Mouse (Mus musculus) neural tube, embryonic 10.5 days (tissue): ENCODE measurements around the gene Sept9.
"Not testable (repeated sequence)": the region's sequence is repeated elsewhere in the genome, so short reads cannot be mapped to it uniquely, and the experiment has no call there.

Source experiments
- DNase-seq: peaks from one replicate; pipeline ENCODE4 v3.0.0-alpha.2; 2017; ENCODE audit warnings: low spot score; ENCODE audit errors: extremely low spot score

The Sept9 gene

GRCm38 (mm10) chr11:117325468-117326139, 126.1 kb downstream of the Sept9 start:
- no peak for DNase-seq

- DNase-seq, result no peak
Observed at GRCm38 (mm10) chr11:117326140-117326725, 126.8 kb downstream of the Sept9 start.

GRCm38 (mm10) chr11:117326867-117327600, 127.6 kb downstream of the Sept9 start:
- no peak for DNase-seq

DNA sequence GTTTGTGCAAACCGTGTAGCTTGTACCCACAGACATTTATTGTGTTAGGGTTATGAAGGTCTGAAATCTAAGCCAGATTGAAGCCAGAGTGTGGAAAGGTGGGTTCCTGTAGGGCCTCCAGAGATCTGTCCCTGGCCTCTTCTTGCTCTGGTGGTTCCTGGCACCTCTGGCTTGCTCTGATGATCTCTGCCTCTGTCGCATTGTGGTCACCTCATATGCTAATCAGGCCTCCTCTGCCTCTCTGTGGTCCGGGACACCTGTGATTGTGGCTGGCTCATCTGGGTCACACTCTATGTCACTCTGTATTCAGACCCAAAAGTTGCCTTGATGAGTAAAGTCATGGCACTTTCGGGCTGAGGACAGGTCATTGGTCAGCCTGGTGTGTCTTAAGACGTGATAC, 128.2 kb downstream of the Sept9 start:
- DNase-seq, result no peak

DNA sequence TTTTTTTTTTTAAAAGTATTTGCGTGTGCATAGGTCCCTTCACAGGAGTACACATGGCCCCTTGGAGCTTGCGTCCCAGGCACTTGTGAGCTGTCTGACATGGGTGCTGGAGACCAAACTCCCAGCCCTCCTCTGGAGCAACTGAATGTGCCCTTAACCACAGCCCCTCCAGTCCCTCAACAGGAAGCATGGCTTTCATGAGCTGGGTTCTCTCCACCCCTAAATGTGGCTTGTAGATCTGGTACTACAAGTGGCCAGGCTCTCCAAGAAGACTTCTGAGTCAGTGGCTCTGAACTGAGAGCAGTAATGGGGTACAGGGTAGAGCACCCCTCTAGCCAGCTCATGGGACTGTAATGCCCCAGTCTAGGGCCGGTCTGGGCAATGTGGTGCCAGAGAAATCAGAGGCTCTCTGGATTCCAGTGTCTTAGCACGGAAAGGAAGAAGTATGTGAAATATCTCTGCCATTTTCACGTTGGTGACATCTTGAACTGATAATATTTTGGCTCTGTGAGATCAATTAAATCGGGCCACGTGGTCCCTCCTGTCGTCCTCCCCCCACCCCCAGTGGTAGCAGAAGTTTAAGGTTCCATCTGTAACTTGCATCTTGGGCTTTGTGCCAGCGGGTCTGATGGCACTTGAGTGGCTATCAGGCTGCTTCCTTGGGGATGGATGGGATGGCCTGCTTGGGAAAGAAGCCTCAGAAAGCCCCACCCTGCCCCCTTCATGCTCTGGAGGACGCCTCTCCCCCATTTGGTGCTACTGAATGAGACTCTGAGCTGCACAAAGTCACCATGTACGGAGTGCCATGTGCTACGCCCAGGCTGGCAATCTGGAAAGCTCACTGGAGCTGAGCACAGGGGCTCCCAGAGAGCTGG, 130.9 kb downstream of the Sept9 start:
- DNase-seq, result no peak

DNA sequence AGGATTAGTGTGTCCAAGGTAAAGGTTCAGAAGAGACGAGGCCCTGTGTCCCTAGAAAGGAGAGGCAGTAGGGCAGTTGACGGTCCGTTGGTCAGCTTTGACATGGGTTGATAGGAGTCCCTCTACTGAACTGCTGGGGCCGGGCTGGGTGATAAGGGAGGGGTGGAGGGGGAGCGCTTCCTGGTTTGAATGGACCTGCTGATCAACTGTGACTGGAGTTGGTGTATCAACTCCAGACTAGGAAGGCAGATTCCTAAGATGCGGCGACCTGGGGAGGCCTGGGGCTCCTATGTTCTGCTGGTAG, 131.4 kb downstream of the Sept9 start:
- DNase-seq, result no peak

DNA sequence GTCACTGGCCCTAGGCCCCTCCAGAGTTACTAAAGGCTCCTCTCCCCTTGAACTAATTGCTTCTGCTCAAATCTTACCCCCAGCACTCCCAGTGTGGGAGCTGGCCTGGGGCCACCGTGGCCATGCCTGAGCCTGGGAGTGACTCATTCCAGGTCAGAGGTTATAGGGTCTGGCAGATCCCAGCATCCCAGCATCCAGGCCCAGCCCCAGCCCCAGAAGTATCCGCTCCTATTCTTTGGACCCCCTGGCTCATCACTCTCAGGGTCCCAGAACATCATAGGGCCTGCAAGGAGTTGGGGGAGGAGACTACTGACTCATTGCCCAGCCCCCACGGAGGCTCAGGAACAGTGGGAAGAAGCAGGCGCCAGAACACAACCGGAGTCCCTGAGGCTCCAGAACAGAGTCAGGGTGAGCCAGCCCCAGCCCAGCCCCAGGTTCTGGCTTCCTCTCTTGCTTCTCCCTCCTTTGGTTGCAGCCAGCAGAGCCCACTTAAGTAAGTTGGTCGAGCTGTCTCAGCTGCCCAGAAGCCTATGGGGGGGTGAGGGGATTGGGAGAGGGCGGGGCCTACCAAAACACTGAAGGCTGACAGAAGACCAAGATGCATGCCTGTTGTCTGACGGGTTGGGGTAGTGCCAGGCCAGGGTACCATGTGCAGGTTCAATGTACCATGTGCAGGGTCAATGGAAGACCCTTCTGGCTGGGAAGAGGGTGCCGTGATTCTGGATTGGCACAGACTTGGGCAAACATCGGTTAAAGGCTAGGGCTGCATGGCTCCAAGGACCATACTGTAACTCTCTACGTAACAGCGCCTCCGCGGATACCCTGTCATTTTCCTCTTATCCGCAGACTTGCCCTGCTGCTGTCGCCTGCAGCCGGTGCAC, 132.1 kb downstream of the Sept9 start:
- DNase-seq, result no peak

GRCm38 (mm10) chr11:117332242-117333149, 133.0 kb downstream of the Sept9 start:
- DNase-seq, result peak; percentile 93

- DNase-seq, result no peak
Observed at GRCm38 (mm10) chr11:117333150-117333715, 133.8 kb downstream of the Sept9 start.

DNA sequence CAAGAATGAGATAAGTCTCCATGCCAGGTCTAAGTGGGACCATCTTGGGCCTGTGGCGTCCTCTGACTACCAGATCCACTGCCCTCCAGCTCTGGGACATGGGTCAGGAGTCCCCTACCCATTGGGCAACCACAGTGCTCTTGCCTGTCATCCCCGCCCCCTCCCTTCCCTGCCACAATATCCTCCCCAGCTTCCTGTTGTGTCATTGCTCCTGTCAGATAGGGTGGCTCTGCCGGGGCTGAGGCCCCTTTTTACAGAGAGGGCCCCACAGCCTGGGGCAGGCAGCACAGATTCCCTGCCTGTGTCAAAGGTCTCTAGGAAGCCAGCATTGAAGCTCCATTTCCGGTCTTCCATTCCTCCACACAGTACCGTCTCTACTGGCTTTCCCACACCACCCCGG, 134.6 kb downstream of the Sept9 start:
- no peak for DNase-seq

- no peak for DNase-seq
Observed at GRCm38 (mm10) chr11:117335146-117335545, 135.7 kb downstream of the Sept9 start.

GRCm38 (mm10) chr11:117336081-117336788, 136.8 kb downstream of the Sept9 start:
- no peak for DNase-seq

DNA sequence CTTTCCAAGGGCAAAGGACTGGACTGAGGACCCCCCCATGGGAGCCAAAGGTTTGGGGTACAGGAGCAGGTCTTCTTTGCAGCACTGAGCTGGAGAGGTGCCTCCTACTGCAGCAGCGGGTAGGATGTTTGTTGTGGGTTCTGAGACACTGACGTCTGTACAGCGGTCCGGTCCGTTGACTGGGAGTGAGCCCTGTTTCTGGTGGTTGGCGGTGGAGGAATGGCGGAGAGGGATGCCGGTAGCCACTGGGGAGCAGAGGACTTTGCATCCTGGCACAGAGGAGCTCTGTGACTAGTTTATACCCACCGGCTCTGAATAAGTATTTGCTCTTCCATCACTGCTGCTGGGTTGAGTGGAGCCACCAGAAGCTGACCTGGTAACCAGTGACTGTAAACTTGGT, 138.3 kb downstream of the Sept9 start:
- no peak for DNase-seq

DNA sequence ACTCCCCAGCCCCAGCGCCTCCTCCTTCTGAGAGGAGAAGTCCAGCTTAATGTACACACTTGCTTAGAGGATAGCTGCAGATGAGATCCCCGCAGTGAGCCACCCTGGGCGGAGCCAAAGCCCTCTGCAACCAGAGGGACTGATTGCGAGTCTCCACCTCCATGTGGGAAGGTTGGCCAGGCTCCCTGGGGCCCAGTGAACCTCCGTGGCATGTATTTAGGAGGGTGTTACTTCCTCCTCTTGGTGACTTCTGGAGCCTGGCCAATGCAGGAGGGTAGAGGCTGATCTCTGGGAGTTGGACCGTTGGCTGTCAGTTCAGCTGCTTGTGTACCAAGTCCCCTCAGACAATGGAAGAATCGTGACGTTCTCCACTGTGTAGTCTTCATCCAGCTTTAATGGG, 139.0 kb downstream of the Sept9 start:
- DNase-seq, result no peak

GRCm38 (mm10) chr11:117339050-117339449, 139.6 kb downstream of the Sept9 start:
- no peak for DNase-seq

GRCm38 (mm10) chr11:117341218-117341617, 141.8 kb downstream of the Sept9 start:
- DNase-seq, result no peak

DNA sequence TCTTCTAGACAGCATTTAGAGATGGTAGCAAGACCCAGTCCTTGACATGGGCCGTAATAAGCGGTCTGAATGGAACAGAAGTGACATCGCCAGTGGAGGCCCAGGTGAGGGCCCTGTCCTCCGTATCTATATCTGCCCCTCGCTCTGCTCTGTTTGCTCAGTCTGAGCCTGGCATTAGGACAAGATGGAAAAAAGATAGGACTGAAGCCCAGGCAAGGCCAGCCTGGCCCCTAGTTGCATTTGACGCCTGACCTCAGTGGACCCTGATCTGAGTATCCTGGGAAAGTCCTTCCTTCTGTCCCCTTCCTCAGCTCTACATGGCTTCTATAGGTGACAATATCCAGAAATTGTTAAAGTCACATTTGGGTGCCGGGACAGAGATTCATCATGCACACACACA, 142.6 kb downstream of the Sept9 start:
- DNase-seq, result no peak

DNA sequence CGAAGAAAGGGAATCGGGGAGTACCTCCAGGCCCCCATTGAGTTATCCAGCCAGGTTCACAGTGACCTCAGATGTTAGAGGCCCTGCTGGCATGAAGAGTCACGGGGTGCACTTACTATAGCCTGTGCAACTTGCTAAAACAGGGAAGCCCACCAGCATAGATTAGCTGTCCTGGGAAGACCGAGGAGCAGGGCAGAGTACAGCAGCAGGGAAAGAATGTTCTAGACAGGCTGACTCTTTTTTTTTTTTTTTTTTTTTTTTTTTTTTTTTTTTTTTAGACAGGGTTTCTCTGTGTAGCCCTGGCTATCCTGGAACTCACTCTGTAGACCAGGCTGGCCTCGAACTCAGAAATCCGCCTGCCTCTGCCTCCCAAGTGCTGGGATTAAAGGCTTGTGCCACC, 143.0 kb downstream of the Sept9 start:
- not testable (repeated sequence) for DNase-seq

DNA sequence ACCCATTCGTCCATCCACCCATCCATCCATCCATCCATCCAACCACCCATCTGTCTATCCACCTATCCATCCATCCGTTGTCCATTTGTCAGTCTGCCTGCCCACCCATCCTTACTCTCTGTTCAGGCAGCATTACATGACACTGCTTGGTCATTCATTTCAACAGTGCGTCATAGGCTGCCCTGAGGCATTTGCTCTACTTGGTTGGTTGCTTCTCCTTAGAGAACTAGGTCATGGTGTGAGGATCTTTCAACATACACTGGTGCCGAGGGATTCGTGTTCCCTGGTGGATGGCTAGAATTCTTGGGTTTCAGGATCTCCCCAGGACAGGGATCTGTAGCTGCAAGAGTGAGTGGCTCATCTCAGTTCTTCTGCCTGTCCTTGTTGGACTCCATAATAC, 144.3 kb downstream of the Sept9 start:
- DNase-seq, result no peak
